Mouse (Mus musculus): Measurements from ENCODE around the gene Nadsyn1.

The Nadsyn1 gene

GRCm38 (mm10) chr7:143822375-143823265 is at the start of gene Nadsyn1, which contains the start of gene Dhcr7:
TSS of gene Nadsyn1 (minus strand) at chr7:143822849.
TSS of gene Dhcr7 (plus strand) at chr7:143823145.
- peak; percentile 98 for DNase-seq

- no peak for DNase-seq
These were observed 46.2 kb upstream of the Nadsyn1 start for GRCm38 (mm10) chr7:143868874-143869273.

GRCm38 (mm10) chr7:143866538-143866937 is 43.9 kb upstream of the Nadsyn1 start, which contains the start of gene Gm498:
TSS of gene Gm498 (plus strand) at chr7:143866838.
- no peak for DNase-seq

GRCm38 (mm10) chr7:143848768-143849482 is 26.3 kb upstream of the Nadsyn1 start:
- DNase-seq: no peak

GRCm38 (mm10) chr7:143848127-143848767 is 25.6 kb upstream of the Nadsyn1 start:
- no peak for DNase-seq

- DNase-seq: no peak
These were observed 18.7 kb upstream of the Nadsyn1 start for GRCm38 (mm10) chr7:143841301-143841700.

- DNase-seq: no peak
These were observed 17.5 kb upstream of the Nadsyn1 start for GRCm38 (mm10) chr7:143840121-143840520.

- no peak for DNase-seq
These were observed 15.2 kb upstream of the Nadsyn1 start for GRCm38 (mm10) chr7:143837705-143838358.

- no peak for DNase-seq
These were observed 12.3 kb upstream of the Nadsyn1 start for GRCm38 (mm10) chr7:143834972-143835371.

- DNase-seq: no peak
These were observed 11.7 kb upstream of the Nadsyn1 start for GRCm38 (mm10) chr7:143834316-143834715.

GRCm38 (mm10) chr7:143833581-143834190 is 11.0 kb upstream of the Nadsyn1 start:
- DNase-seq: no peak

- no peak for DNase-seq
These were observed 10.0 kb upstream of the Nadsyn1 start for GRCm38 (mm10) chr7:143832611-143833010.

GRCm38 (mm10) chr7:143832196-143832595 is 9.5 kb upstream of the Nadsyn1 start:
- no peak for DNase-seq

- DNase-seq: peak; percentile 25
These were observed 7.8 kb upstream of the Nadsyn1 start for GRCm38 (mm10) chr7:143830399-143830798.

- DNase-seq: peak; percentile 91
These were observed 7.1 kb upstream of the Nadsyn1 start for GRCm38 (mm10) chr7:143829504-143830331.

- no peak for DNase-seq
These were observed 4.3 kb upstream of the Nadsyn1 start for GRCm38 (mm10) chr7:143826985-143827384.

- DNase-seq: peak; percentile 26
These were observed 587 bp upstream of the Nadsyn1 start for GRCm38 (mm10) chr7:143823266-143823605.

GRCm38 (mm10) chr7:143821241-143821640 is 1.4 kb downstream of the Nadsyn1 start:
- DNase-seq: no peak

GRCm38 (mm10) chr7:143819201-143819600 is 3.4 kb downstream of the Nadsyn1 start:
- DNase-seq: no peak

GRCm38 (mm10) chr7:143808909-143809308 is 13.7 kb downstream of the Nadsyn1 start:
- no peak for DNase-seq

GRCm38 (mm10) chr7:143805199-143805624 is 17.4 kb downstream of the Nadsyn1 start:
- no peak for DNase-seq
